Mouse (Mus musculus) stomach, postnatal 0 days (tissue): ENCODE data around the gene Nup107.

Source experiments
- CTCF ChIP-seq: IDR thresholded peaks from 2 replicates; pipeline ENCODE4 v1.5.1; 2016; ENCODE audit warnings: antibody characterized with exemption, low read depth, mild to moderate bottlenecking, moderate library complexity
- EP300 ChIP-seq: optimal IDR thresholded peaks from 2 replicates; pipeline ENCODE3; 2016; ENCODE audit warnings: antibody characterized with exemption

DNA sequence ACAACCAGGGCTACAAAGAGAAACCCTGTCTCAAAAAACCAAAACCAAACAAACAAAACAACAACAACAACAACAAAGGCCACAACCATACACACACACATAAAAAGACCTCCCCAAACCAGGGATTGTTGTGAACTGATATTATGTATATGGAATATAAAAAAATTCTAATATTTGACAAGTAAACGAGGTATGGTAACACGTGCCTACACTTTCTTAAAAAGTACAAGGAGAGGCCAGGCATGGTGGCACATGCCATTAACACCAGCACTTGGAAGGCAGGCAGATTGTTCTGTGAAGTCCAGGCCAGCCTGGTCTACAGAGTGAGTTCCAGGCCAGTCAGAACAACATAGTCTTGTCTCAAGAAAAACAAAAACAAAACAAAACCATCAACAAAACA is 49.3 kb downstream of the Nup107 start:
- TF ChIP-seq CTCF (no peak), EP300 (no peak)
